Mouse (Mus musculus): ENCODE measurements around the gene Epha7.

- TF ChIP-seq MYOD1 (IDR thresholded peaks at IDR 0.05; ENCODE audit: control insufficient read depth in 1 of 3, insufficient read length in 2 of 3, low read depth in 2 of 3) (no peak), POLR2A (IDR thresholded peaks at IDR 0.05; ENCODE audit: insufficient read length, low read depth) (no peak), MYOG (IDR thresholded peaks at IDR 0.05; ENCODE audit: control insufficient read depth in 1 of 3, insufficient read depth in 1 of 3, insufficient read length in 2 of 3, low read depth in 2 of 3) (no peak), TCF12 (IDR thresholded peaks at IDR 0.05; ENCODE audit: insufficient read depth, poor library complexity, severe bottlenecking) (no peak), E2F4 (IDR thresholded peaks at IDR 0.05; ENCODE audit: insufficient read depth) (no peak), USF1 (IDR thresholded peaks at IDR 0.05; ENCODE audit: low read depth) (no peak)
These were observed 1.5 kb downstream of the Epha7 start for GRCm38 (mm10) chr4:28814476-28814815.

All from myocyte (in vitro differentiated cells).